Comparison of ENCODE assay signal across 20 mouse cellular contexts in genomic region chr4:120270937-120271199, GRCm38 (mm10). TPM values are rescaled to one million over a fixed set of nuclear protein-coding genes. Genes with fewer than 3 reads are reported as not detected.
A peak's percentile ranks its signal among the peaks of the same experiment; 100 is the strongest.
DNase-seq lines count a peak whose midpoint lies in the region; ATAC-seq lines count a peak whose summit lies in the region.
"Had no signal": no experiment of that assay in that cellular context is flagged by ENCODE, and none has a peak within 500 bp of the region (broad histone marks: within the 10 kb centered on the region; RNA-seq: fewer than 3 reads in every experiment).

No protein-coding gene starts in this region.

- 29% methylated on average over 4 of the region's 4 CpGs for WGBS in embryonic facial prominence, embryonic 14.5 days
- WGBS in embryonic facial prominence, embryonic 10.5 days: 21% methylated on average over 4 of the region's 4 CpGs
- 47% methylated on average over 4 of the region's 4 CpGs for WGBS in forebrain, embryonic 15.5 days
- WGBS in forebrain, embryonic 16.5 days: 28% methylated on average over 4 of the region's 4 CpGs
- WGBS in embryonic facial prominence, embryonic 15.5 days: 25% methylated on average over 4 of the region's 4 CpGs
- WGBS in neural tube, embryonic 15.5 days: 38% methylated on average over 4 of the region's 4 CpGs

- no peak overlapping the region for H3K4me3 ChIP-seq in embryonic facial prominence, embryonic 14.5 days (ENCODE audit: low read depth, low read length)
- H3K4me3 ChIP-seq in embryonic facial prominence, embryonic 10.5 days: no peak overlapping the region
- no peak overlapping the region for H3K4me3 ChIP-seq in forebrain, embryonic 15.5 days
- no peak overlapping the region for H3K4me3 ChIP-seq in forebrain, embryonic 16.5 days (replicated peaks; ENCODE audit: low read length)
- H3K4me3 ChIP-seq in embryonic facial prominence, embryonic 15.5 days (replicated peaks): no peak overlapping the region
- no peak overlapping the region for H3K4me3 ChIP-seq in neural tube, embryonic 15.5 days (replicated peaks)
- H3K4me3 ChIP-seq: erythroblast, embryonic 14.5 days; heart, embryonic 13.5 days; hindbrain, embryonic 12.5 days; hindbrain, embryonic 15.5 days had no signal

- peaks cover 19% of the 10 kb centered on the region; the same call in 1 of the 2 replicates for H3K4me1 ChIP-seq in embryonic facial prominence, embryonic 14.5 days (ENCODE audit: control insufficient read depth, insufficient read depth, low read length)
- H3K4me1 ChIP-seq in embryonic facial prominence, embryonic 10.5 days: peaks cover 21% of the 10 kb centered on the region
- peaks cover 97% of the 10 kb centered on the region for H3K4me1 ChIP-seq in forebrain, embryonic 15.5 days
- H3K4me1 ChIP-seq in forebrain, embryonic 16.5 days (replicated peaks; ENCODE audit: control insufficient read depth, insufficient read depth, low read length): peaks cover 84% of the 10 kb centered on the region
- peaks cover 58% of the 10 kb centered on the region for H3K4me1 ChIP-seq in embryonic facial prominence, embryonic 15.5 days
- H3K4me1 ChIP-seq in neural tube, embryonic 15.5 days: peaks cover 55% of the 10 kb centered on the region

- no peak for DNase-seq in embryonic facial prominence, embryonic 14.5 days (ENCODE audit: low spot score)
- DNase-seq in embryonic facial prominence, embryonic 10.5 days (ENCODE audit: low spot score): no peak
- DNase-seq: adrenal gland, adult 2 months; adrenal gland, postnatal 25 days; cerebellum, adult 11-12 months; cerebellum, adult 8-10 months; cerebellum, postnatal 36 days; embryo, embryonic 11 days; gastrocnemius, postnatal 25 days; heart, adult 18-20 months; kidney, adult 2 months had no signal

- ATAC-seq in embryonic facial prominence, embryonic 14.5 days (ENCODE audit: low read depth): peak; percentile 19; the same call in 1 of the 2 replicates
- ATAC-seq in forebrain, embryonic 15.5 days (replicated peaks): no peak
- ATAC-seq in forebrain, embryonic 16.5 days: no peak
- no peak for ATAC-seq in embryonic facial prominence, embryonic 15.5 days (ENCODE audit: insufficient number of reproducible peaks, low FRiP score, low TSS enrichment, low read depth)
- ATAC-seq in neural tube, embryonic 15.5 days (ENCODE audit: low FRiP score): no peak
- ATAC-seq: intestine, postnatal 0 days had no signal

- no peak overlapping the region for H3K4me2 ChIP-seq in embryonic facial prominence, embryonic 14.5 days (ENCODE audit: low read depth, low read length)
- no peak overlapping the region for H3K4me2 ChIP-seq in forebrain, embryonic 15.5 days (replicated peaks)
- no peak overlapping the region for H3K4me2 ChIP-seq in forebrain, embryonic 16.5 days (ENCODE audit: low read length)
- H3K4me2 ChIP-seq in embryonic facial prominence, embryonic 15.5 days (replicated peaks): no peak overlapping the region
- H3K4me2 ChIP-seq in neural tube, embryonic 15.5 days: no peak overlapping the region
- H3K4me2 ChIP-seq: heart, embryonic 13.5 days; hindbrain, embryonic 12.5 days; hindbrain, embryonic 15.5 days had no signal

- no peaks in the 10 kb centered on the region for H3K36me3 ChIP-seq in embryonic facial prominence, embryonic 14.5 days (ENCODE audit: control insufficient read depth, insufficient read depth, low read length)
- H3K36me3 ChIP-seq in embryonic facial prominence, embryonic 10.5 days (replicated peaks): no peaks in the 10 kb centered on the region
- H3K36me3 ChIP-seq in forebrain, embryonic 15.5 days: no peaks in the 10 kb centered on the region
- H3K36me3 ChIP-seq in forebrain, embryonic 16.5 days (ENCODE audit: control insufficient read depth, insufficient read depth): no peaks in the 10 kb centered on the region
- no peaks in the 10 kb centered on the region for H3K36me3 ChIP-seq in embryonic facial prominence, embryonic 15.5 days
- H3K36me3 ChIP-seq in neural tube, embryonic 15.5 days: no peaks in the 10 kb centered on the region
- H3K36me3 ChIP-seq: heart, embryonic 13.5 days; hindbrain, embryonic 12.5 days; hindbrain, embryonic 15.5 days had no signal

- H3K27me3 ChIP-seq in embryonic facial prominence, embryonic 14.5 days (replicated peaks; ENCODE audit: control insufficient read depth, insufficient read depth, low read length): peaks cover 54% of the 10 kb centered on the region
- H3K27me3 ChIP-seq in embryonic facial prominence, embryonic 10.5 days (replicated peaks; ENCODE audit: low read depth, poor library complexity, severe bottlenecking): peaks cover 100% of the 10 kb centered on the region
- no peaks in the 10 kb centered on the region for H3K27me3 ChIP-seq in forebrain, embryonic 15.5 days
- H3K27me3 ChIP-seq in forebrain, embryonic 16.5 days (replicated peaks; ENCODE audit: control insufficient read depth, insufficient read depth, low read length): peaks cover 4% of the 10 kb centered on the region; the same call in 1 of the 2 replicates
- peaks cover 72% of the 10 kb centered on the region for H3K27me3 ChIP-seq in embryonic facial prominence, embryonic 15.5 days
- peaks cover 58% of the 10 kb centered on the region for H3K27me3 ChIP-seq in neural tube, embryonic 15.5 days (replicated peaks)

- H3K27ac ChIP-seq in embryonic facial prominence, embryonic 14.5 days (replicated peaks; ENCODE audit: low read depth, low read length): no peak overlapping the region
- H3K27ac ChIP-seq in embryonic facial prominence, embryonic 10.5 days (replicated peaks): no peak overlapping the region
- H3K27ac ChIP-seq in forebrain, embryonic 15.5 days (replicated peaks): peak overlapping the region; percentile 66; the same call in 1 of the 2 replicates
- H3K27ac ChIP-seq in forebrain, embryonic 16.5 days (ENCODE audit: low read length): no peak overlapping the region
- H3K27ac ChIP-seq in embryonic facial prominence, embryonic 15.5 days (replicated peaks): 0 out of 2 replicates have a peak overlapping the region, but pooled peaks have one; percentile 44
- H3K27ac ChIP-seq in neural tube, embryonic 15.5 days (replicated peaks): no peak overlapping the region
- H3K27ac ChIP-seq: heart, embryonic 13.5 days; hindbrain, embryonic 12.5 days; hindbrain, embryonic 15.5 days had no signal

- H3K9me3 ChIP-seq in embryonic facial prominence, embryonic 14.5 days (ENCODE audit: control insufficient read depth, low read length): no peaks in the 10 kb centered on the region
- no peaks in the 10 kb centered on the region for H3K9me3 ChIP-seq in embryonic facial prominence, embryonic 10.5 days
- H3K9me3 ChIP-seq in forebrain, embryonic 15.5 days: no peaks in the 10 kb centered on the region
- no peaks in the 10 kb centered on the region for H3K9me3 ChIP-seq in forebrain, embryonic 16.5 days (ENCODE audit: control insufficient read depth, low read length)
- no peaks in the 10 kb centered on the region for H3K9me3 ChIP-seq in embryonic facial prominence, embryonic 15.5 days (replicated peaks)
- H3K9me3 ChIP-seq in neural tube, embryonic 15.5 days (replicated peaks): no peaks in the 10 kb centered on the region
- H3K9me3 ChIP-seq: heart, embryonic 13.5 days; hindbrain, embryonic 12.5 days; hindbrain, embryonic 15.5 days had no signal

- no peak overlapping the region for H3K9ac ChIP-seq in embryonic facial prominence, embryonic 14.5 days (ENCODE audit: low read depth, low read length)
- 0 out of 2 replicates have a peak overlapping the region, but pooled peaks have one; percentile 2 for H3K9ac ChIP-seq in forebrain, embryonic 15.5 days (replicated peaks)
- no peak overlapping the region; the same call in 1 of the 2 replicates for H3K9ac ChIP-seq in forebrain, embryonic 16.5 days (replicated peaks; ENCODE audit: low read depth, low read length)
- no peak overlapping the region for H3K9ac ChIP-seq in embryonic facial prominence, embryonic 15.5 days
- no peak overlapping the region for H3K9ac ChIP-seq in neural tube, embryonic 15.5 days (replicated peaks)
- H3K9ac ChIP-seq: heart, embryonic 13.5 days; hindbrain, embryonic 12.5 days; hindbrain, embryonic 15.5 days had no signal

RNA-seq across cellular contexts. Expression of gene Foxo6, which starts 16.3 kb away (rescaled TPM):
- 0.47 and 0.72 TPM in 2 replicates for polyA plus RNA-seq in embryonic facial prominence, embryonic 14.5 days (2014; fragmentation: Nextera tagmentation; extraction: Ambion mirVana)
- 0.05 and 0.21 TPM in 2 replicates for polyA plus RNA-seq in embryonic facial prominence, embryonic 10.5 days (2016; fragmentation: Nextera tagmentation; extraction: Ambion mirVana)
- 4.4 and 5.3 TPM in 2 replicates for polyA plus RNA-seq in forebrain, embryonic 15.5 days (2015; fragmentation: Nextera tagmentation; extraction: Ambion mirVana)
- 3.6 and 3.7 TPM in 2 replicates for polyA plus RNA-seq in forebrain, embryonic 16.5 days (2015; fragmentation: Nextera tagmentation; extraction: Ambion mirVana)
- polyA plus RNA-seq in embryonic facial prominence, embryonic 15.5 days (2015; fragmentation: Nextera tagmentation; extraction: Ambion mirVana): 0.95 and 1.0 TPM in 2 replicates
- 0.63 and 1.0 TPM in 2 replicates for polyA plus RNA-seq in neural tube, embryonic 15.5 days (2015; fragmentation: Nextera tagmentation; extraction: Ambion mirVana)
- polyA plus RNA-seq: erythroblast, embryonic 14.5 days; heart, embryonic 13.5 days had no signal

Comparison
In these comparisons a context has a peak if more than half of its experiments do, and no peak if none do; other contexts are left out.
1. H3K27ac ChIP-seq: peak in forebrain, embryonic 15.5 days (single experiment) and embryonic facial prominence, embryonic 15.5 days (single experiment); none in embryonic facial prominence, embryonic 14.5 days (single experiment), embryonic facial prominence, embryonic 10.5 days (single experiment), forebrain, embryonic 16.5 days (single experiment) and neural tube, embryonic 15.5 days (single experiment).